ENCODE assay signal across 1 mouse cellular context in the genomic region with DNA sequence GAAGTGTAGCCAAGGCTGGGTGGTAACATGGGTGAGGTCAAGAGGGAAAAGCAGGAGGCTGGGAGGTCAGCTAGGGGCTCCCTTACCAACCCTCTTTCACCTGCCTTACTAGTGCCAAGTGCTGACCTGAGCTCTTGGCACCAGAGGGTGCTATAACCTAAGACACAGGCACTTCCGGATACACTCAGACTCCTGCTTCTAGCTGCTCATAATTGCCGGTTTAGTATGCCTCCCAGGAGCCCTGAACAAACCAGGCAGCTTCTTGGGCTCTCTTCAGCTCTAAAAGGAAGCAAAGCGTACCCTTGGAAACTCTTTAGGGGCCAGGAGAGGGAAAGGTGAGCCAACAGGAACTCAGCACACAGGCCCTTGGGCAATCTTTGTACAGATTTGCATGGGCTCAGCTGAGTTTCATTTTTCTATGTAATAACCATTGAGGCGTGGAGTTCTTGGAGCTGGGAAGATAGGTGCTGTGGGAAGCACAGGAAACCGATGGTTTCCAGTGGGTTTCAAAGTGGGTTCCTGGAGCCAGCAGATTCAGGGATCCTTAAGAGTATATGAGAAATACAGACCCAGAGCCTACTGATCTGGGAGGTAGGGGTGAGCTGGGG.
TF ChIP-seq lines count a peak whose summit lies in the region.

No protein-coding gene starts in this region.

TF ChIP-seq in CH12.LX, 34 proteins besides CTCF, POLR2A, EP300 and RAD21 (continued from another document):
- no peak for TF ChIP-seq CHD2 (IDR thresholded peaks at IDR 0.05; ENCODE audit: low read length)
